Mouse (Mus musculus) heart, embryonic 14.5 days (tissue): ENCODE data around the gene Rab24. TPM values are rescaled to one million over a fixed set of nuclear protein-coding genes. Genes with fewer than 3 reads are reported as not detected.

ENCODE experiments used
- polyA plus RNA-seq: library from polyadenylated mRNA; unstranded; fragments of >200 nt; fragmentation: Nextera tagmentation; extraction: Ambion mirVana; gene quantifications from 2 replicates; pipeline ENCODE4 v1.2.1, GENCODE M21; 2014

The Rab24 gene
- polyA plus RNA-seq, 1 experiment from 2014 or later: 78.7 TPM

Other genes with a start within 250 kb of the Rab24 start
- 19.1 and 19.3 TPM in 2 replicates for gene Uimc1, start 221.6 kb downstream of the Rab24 start, polyA plus RNA-seq
- gene Zfp346, start 216.6 kb downstream of the Rab24 start, polyA plus RNA-seq: 22.3 and 22.8 TPM in 2 replicates
- gene Gm17617, start 188.4 kb downstream of the Rab24 start, polyA plus RNA-seq: not detected in 2 replicates
- 0.39 and 0.40 TPM in 2 replicates for gene Fgfr4, start 169.3 kb downstream of the Rab24 start, polyA plus RNA-seq
- 53.5 and 57.3 TPM in 2 replicates for gene Nsd1, start 112.2 kb downstream of the Rab24 start, polyA plus RNA-seq
- gene Prelid1, start 1.4 kb downstream of the Rab24 start, polyA plus RNA-seq: 369 and 389 TPM in 2 replicates
- 20.4 and 22.3 TPM in 2 replicates for gene Mxd3, start 7.9 kb upstream of the Rab24 start, polyA plus RNA-seq
- 69.5 and 73.6 TPM in 2 replicates for gene Lman2, start 40.8 kb upstream of the Rab24 start, polyA plus RNA-seq
- 0.45 and 0.50 TPM in 2 replicates for gene Rgs14, start 47.8 kb upstream of the Rab24 start, polyA plus RNA-seq
- gene Slc34a1, start 76.2 kb upstream of the Rab24 start, polyA plus RNA-seq: not detected in 2 replicates
- gene Pfn3, start 93.3 kb upstream of the Rab24 start, polyA plus RNA-seq: not detected in 2 replicates
- not detected in 2 replicates for gene F12, start 104.8 kb upstream of the Rab24 start, polyA plus RNA-seq
- 20.6 and 23.6 TPM in 2 replicates for gene Grk6, start 123.1 kb upstream of the Rab24 start, polyA plus RNA-seq
- 0.24 and 0.30 TPM in 2 replicates for gene Prr7, start 142.3 kb upstream of the Rab24 start, polyA plus RNA-seq
- 51.8 and 53.5 TPM in 2 replicates for gene Dbn1, start 166.2 kb upstream of the Rab24 start, polyA plus RNA-seq
- 329 and 370 TPM in 2 replicates for gene Pdlim7, start 191.7 kb upstream of the Rab24 start, polyA plus RNA-seq
- gene Dok3, start 207.3 kb upstream of the Rab24 start, polyA plus RNA-seq: 1.3 and 1.4 TPM in 2 replicates
- gene Ddx41, start 214.7 kb upstream of the Rab24 start, polyA plus RNA-seq: 27.8 and 28.9 TPM in 2 replicates
- gene Fam193b, start 249.2 kb upstream of the Rab24 start, polyA plus RNA-seq: 16.8 and 19.5 TPM in 2 replicates